Mouse (Mus musculus): ENCODE results near the gene Tbrg4.
"Not testable (repeated sequence)": the region's sequence is repeated elsewhere in the genome, so short reads cannot be mapped to it uniquely, and the experiment has no call there.

Tbrg4 gene

DNA sequence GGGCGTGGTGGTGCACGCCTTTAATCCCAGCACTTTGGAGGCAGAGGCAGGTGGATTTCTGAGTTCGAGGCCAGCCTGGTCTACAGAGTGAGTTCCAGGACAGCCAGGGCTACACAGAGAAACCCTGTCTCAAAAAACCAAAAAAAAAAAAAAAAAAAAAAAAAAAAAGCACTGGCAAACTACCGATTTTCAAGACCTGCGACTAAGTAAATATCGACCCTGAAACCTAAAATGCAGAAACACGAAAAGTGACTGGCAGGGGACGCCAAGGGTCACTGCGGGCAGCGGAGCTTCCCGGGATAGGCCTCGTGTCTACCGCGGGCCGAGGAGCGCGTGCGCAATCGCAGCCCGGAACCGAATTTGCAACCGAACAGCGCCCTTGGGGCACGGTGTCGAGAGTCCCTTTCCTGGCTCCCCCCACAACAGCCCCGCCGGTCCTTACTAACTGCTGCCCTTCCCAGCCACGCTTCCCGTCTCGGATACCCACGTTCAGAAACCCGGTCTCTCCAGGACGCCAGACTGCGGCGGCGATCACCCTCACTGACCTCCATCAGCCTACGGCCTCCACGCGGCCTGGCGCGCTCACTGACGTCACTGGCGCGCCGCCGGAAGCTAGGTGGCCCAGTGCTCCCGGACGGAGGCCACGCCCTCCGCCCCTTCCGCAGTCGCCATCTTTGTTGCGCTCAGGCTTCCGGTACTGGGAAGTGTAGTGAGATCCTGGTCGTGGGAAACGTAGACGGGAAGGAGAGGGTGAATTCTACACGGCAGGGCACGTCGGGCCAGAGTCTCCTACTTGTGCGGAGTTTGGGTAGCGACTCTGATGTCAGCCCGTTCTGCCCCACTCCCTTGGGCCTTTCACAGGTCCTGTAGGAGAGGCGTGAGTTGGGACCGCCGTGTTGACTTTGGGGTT lies at the start of gene Tbrg4:
Gene Tbrg4 (minus strand): TSS at position 590 of the 910 bp plus-strand sequence.
- DNase-seq (ENCODE audit: low spot score): peak; percentile 85

DNA sequence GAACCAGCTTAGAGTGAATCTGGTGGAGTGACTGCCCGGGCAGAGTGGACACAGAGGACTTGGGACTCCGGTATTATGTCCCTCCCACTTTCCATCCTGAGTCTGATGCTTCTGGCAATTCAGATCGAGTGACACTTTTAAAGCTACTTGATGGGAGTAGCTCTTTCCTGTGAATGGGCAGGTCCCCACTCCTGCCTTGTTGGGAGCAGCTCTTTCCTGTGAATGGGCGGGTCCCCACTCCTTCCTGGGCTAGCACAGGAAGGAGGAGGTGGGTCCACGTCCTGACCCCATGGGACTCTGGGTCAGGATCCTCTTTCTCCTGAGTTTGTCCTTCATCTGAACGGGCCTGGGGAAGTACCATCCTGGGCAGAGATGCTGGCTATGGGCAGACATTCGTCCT lies 49.5 kb upstream of the Tbrg4 start:
- DNase-seq (ENCODE audit: low spot score): no peak

DNA sequence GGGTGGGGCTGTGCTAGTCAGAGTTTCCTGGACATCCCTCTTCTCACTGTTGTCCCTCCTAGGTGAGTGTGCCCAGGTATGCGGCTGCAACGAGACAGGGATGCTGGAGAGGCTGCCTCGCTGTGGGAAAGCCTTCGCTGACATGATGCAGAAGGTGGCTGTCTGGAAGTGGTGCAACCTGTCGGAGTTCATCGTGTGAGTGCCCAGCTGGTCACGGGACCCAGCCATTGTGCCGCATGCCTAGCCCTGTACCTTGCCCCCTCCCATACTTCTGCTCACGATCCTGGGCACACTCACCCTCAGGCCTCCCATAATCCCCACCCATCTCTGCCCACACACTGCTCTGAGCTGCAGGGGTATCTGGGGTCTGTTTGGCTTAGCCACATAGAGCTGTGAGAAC lies 48.8 kb upstream of the Tbrg4 start:
- DNase-seq (ENCODE audit: low spot score): no peak

DNA sequence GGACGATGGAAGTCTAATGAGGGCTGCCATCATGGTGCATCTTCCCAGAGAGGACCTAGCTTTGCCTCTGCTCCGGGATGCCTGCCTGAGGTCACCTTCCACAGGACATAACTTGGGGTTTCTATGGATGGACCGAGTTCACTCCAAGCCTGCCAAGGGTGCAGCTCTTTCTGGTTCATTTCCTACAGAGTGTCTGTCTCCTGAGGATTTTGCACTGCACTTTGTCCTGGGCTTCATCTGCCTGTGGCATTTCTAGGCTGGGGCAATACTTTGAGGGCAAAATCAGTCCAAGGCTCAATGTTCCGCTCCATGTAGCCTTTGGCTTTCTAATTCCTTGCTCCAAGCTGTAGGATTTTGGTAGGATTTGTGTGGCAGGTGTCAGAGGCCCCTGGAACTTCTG lies 45.0 kb upstream of the Tbrg4 start:
- DNase-seq (ENCODE audit: low spot score): no peak

DNA sequence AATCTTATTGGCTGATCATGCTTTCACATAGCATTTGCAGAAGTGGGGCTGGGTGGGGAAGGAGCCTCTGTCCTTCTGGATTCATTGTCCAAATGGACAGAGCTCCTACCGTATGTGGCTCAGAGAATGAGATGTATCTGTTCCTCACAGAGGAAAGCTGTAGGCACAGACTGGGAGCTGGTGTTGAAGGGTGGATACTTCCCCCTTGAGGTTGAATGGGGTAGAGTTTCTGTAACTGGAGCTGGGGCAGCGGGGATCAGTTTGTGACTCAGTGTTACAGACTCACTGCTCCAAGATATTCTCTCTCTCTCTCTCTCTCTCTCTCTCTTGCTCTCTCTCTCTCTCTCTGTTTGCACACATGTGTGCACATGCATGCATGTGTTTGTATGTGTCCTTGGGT lies 44.2 kb upstream of the Tbrg4 start:
- no peak for DNase-seq (ENCODE audit: low spot score)

DNA sequence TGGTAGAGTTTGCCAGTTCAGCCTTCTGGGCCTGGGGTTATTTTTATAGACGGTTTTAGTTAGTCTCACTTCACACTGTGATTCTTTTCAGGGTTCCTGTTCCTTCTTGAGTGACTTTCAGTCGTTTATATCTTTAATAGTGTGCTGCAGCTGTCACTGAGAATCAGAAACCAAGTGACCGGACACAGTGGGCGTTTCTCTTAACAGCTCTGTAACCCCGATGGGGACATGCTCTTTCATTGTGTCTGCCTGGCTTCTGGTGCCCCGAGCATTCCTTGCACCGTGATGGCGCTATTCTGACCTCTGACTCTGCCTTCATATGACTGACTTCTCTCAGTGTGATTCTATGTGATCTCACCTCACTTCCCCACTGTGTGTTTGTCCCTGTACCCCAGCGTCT lies 43.2 kb upstream of the Tbrg4 start:
- DNase-seq (ENCODE audit: low spot score): no peak

DNA sequence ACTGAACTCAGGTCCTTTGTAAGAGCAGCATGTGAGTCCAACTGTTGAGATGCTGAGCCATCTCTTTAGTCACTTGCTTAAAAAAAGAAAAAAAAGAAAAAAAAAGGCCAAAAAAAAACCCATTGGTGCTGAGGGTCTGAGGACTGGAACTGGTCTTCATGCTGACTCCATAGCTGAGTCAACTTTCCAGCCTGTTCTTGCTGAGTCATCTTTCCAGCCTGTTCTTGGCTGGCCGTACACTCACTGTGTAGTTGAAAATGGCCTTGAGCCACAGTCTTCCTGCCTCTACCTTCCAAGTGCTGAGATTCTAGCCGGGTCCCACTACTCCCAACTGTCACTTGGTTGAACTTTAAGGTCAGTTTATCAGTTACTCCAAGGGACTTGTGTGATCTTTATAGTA lies 40.8 kb upstream of the Tbrg4 start:
- no peak for DNase-seq (ENCODE audit: low spot score)

DNA sequence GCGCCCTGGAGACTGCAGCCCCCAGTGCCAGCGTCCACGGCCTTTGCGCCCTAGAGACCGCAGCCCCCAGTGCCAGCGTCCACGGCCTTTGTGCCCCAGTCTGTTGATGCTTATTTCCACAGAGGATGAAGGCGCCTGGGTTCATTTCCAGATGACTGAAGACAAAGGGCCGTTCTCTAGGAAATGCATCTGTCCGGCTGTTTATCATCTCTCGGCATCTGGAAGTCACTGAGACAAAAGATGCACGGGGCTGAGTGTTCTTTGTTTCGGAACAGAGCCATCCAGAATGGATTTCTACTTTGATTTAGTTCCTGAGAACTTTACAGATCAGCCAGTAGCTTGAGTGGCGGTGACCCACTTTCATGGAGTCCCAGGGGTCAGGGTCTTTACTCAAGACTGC lies 35.3 kb upstream of the Tbrg4 start:
- no peak for DNase-seq (ENCODE audit: low spot score)

DNA sequence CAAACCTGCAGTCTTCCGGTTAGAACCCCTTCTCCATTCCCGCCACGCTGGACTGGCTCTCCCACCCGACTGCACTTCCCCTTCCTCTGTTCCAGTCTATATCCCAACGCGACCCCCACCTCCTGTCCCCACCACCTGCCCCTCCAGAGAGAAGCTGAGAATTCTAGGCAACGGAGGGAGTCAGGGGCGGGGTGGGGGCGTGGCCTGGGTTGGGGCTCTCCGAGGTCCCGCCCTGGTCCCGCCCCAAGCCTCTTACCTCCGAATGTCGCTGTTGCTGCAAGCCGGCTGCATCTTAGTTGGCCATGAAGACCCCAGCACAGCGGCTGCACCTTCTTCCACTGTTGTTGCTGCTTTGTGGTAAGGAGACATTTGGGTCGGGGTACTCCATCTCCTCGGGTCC lies 32.4 kb upstream of the Tbrg4 start, which contains the start of gene Ramp3:
Gene Ramp3 (plus strand): TSS at position 251 of the 400 bp plus-strand sequence.
- DNase-seq (ENCODE audit: low spot score): no peak

DNA sequence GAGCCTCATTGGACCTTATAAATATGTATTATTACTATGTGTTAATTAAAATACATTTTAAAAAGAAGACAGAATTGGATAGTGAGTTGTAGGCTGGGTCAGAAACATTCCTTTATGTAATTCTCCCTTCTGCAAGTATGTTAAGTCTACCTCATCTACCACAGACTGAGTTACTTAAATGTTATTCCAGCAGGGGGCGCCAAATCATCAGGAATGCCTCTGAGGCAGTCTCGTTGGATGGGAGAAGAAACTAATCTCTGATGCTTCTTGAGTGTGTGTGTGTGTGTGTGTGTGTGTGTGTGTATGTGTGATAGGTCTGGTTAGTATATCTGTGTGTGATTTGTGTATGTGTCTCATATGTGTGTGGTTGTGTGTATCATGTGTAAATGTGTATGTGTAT lies 29.0 kb upstream of the Tbrg4 start:
- DNase-seq (ENCODE audit: low spot score): peak; percentile 24

DNA sequence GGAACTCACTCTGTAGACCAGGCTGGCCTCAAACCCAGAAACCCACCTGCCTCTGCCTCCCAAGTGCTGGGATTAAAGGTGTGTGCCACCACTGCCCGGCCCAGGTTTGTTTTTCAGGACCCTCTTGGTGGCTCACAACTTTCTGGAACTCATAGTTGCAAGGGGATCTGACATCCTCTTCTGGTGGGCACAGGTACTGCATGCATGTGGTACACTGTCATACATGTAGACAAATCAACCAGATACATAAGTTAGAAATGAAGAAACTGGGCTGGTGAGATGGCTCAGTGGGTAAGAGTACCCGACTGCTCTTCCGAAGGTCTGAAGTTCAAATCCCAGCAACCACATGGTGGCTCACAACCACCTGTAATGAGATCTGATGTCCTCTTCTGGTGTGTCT lies 27.1 kb upstream of the Tbrg4 start:
- DNase-seq (ENCODE audit: low spot score): not testable (repeated sequence)

DNA sequence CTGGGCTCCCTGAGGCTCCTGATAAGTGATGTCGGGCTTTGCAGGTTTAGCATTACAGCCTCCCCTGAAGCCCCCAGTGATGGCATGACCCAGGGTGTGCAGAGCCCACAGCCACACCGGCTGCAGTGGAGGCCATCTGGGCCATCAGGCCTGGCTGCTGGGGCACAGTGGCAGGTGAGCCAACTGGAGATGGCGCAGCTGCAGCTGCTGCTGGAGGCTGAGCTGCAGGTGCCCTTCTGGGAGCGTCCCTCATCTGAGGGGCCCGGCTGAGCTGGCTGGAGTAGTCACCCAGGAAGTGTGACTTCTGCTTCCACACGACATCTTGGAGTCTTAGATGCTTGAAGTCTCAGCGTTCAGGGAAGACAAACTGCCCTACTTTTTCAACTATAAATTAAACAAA lies 24.7 kb upstream of the Tbrg4 start:
- DNase-seq (ENCODE audit: low spot score): no peak

DNA sequence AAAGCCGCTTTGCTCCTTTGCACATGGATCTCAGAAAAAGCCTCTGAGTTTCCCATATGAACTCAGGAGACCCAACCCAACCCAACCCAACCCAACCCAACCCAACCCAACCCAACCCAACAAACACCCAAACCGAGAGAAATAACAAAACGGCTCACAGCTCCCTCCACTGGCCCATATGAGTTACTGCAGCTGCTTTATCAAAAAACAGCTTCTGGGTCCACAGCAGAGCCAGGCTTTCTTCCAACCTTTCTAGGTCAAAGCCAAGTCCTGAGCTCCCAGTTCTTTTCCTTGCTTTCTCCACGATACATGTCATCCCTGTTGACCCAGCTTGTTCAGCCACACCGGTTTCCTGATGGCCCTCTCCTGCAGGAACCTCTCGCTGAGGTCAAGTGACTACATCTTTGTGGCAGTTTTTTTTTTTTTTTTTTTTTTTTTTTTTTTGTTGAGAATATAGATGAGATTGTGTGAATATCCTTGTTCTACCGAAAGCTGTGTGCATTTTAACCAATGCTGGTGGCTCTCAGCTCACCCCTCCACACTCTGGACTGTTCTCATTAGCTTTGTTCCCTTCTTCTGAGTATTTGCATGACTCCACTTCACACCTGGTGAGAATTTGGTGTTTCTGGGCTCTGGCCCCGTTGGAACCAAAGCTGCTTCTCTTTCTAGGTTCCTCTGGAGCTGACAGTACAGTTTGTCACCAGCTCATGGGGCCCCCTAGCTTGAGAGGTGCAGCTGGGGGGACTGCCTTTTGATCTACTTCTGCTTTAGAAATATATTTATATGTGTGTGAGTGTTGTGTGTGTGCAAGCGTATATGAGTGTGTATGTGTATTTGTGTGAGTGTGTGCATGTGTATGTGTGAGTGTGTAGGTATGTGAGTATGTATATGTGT lies 22.2 kb upstream of the Tbrg4 start:
- no peak for DNase-seq (ENCODE audit: low spot score)

DNA sequence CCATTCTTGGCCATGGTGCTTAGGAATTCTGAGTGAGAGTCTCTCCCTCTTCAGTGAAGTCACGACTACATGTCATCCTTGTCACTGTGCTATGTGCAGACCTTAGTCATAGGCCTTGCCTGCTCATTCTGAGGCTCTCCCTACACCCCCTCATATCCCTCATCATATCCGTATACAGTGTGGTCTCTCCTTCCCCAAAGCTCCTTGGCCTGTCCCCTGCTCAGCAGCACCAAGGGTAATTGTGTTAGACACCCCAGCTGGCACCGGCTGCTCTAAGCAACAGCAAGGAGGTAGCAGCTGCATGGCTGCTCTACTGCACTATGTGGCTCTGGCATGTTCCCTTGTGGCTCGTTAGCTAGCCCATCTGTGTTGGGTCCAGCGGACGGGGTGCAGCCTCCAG lies 18.7 kb upstream of the Tbrg4 start:
- no peak for DNase-seq (ENCODE audit: low spot score)

DNA sequence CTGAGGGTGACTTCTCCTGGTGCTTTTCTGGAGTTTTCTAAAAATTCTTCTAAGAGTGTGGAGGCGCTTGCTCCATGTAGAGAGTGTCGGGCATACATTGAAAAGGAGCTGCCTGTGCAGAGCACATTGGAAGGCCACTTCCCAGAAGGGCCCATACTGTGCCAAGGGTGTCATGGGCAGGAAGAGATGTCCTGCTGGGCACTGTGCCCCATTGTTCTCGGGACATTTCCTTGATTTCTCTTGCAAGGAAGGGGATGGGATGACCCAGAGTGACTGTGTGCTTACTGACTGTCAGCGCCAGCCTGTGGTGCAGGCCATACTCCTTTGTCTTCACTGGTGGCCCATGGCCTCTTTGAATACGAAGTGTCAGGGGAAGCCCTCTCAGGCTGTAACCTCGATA lies 13.2 kb upstream of the Tbrg4 start:
- DNase-seq (ENCODE audit: low spot score): no peak

DNA sequence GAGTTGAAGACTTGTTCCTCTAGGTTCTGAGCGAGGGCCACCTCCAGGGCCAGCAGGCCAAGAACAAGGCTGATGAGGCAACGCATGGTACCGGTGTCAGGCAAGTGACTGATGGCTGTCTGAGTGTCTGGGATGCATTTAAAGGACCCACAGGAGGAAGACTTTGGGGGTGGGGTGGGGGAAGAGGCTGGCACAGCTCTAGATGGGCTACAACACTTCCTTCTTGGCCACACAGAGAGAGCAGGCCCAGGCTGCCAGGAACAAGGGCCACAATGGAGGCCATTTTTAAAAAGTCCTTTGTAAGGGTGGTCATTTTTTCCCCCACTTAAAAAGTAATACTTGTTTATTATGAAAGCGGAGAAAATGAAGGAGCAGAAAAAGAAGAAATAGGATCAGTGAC lies 12.7 kb upstream of the Tbrg4 start, which contains the start of gene Wap:
Gene Wap (minus strand): TSS at position 101 of the 400 bp plus-strand sequence.
- no peak for DNase-seq (ENCODE audit: low spot score)

DNA sequence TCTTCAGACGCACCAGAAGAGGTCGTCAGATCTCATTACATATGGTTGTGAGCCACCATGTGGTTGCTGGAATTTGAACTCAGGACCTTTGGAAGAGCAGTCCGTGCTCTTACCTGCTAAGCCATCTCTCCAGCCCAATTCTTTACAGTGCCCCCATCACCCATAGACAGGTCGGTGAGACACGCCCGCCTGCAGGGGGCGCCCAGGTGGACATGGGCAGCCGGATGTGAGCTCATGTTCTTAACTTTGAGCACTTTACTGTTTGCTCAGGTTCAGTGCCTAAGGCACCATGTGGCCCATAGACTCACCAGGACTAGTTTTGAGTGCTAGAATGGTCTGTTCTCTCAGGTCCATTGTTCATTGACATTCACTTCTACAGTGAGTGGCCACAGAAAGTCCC lies 10.3 kb upstream of the Tbrg4 start:
- no peak for DNase-seq (ENCODE audit: low spot score)

DNA sequence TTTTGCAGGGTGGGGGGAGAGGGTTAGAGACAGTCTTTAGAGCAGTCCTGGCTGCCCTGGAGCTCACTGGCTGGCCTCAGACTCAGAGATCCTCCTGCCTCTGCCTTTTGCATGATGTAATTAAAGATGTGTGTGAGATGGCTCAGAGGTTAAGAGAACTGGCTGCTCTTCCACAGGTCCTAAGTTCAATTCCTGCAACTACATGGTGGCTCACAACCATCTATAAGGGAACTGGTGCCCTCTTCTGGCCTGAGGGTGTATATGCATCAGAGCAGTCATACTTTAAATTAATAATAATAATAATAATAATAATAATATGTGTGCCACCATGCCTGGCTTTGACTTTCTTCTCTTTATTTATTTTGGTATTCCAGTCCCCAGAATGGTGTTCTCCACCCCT lies 3.8 kb upstream of the Tbrg4 start:
- DNase-seq (ENCODE audit: low spot score): no peak

DNA sequence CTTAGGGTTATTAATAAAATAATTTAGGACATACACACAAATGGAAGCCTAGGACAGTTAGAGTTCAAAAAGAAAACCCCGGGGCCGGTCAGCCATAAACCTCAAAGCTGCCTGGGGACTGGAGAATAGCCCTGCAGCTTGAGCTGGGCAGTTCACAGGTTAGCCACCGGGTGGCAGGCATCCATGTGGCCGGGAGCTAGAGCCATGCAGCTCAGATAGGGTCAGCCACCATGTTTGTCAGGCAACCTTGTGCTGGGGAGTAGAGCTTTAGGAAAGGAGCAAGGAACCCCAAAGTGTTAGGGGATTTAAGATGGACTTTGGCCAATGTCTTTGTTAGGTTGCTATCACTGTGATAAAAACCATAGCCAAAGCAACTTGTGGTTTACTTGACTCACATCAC lies 2.7 kb upstream of the Tbrg4 start:
- no peak for DNase-seq (ENCODE audit: low spot score)

DNA sequence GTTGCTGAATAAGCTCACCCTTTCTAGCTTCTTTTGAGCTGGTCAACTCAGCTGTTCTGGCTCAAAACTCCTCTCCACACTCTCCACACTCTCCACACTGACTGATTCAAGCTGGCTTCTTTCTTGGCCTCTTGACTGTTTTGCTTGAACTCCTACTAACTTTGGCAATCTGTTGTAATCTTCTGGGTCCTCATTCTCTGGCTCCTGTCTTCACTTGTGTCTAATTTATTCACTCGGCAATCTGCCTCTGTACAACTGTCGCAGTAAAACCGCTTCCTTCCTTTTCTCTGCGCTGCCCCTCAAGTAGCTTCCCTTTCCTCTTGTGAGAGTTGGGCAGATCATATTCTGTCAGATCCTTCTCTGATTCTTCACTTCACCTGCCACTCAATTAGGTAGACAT lies 1.9 kb upstream of the Tbrg4 start:
- no peak for DNase-seq (ENCODE audit: low spot score)

DNA sequence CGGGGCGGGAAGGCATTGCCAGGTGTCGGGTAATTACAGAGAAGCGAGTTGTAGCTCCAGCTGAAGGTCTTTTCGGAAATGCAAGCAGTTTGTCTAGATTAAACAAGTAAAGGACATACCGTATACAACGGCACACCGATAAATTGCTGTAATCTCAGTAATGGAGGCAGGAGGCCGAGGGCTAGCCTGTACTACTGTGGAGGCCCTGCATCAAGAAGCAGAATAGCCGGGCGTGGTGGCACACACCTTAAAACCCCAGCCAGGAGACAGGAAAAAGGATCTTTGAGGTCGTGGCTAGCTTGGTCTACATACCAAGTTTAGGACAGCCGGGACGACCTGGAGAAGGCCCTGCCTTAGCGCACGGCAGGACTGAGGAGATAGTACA lies 513 bp upstream of the Tbrg4 start:
- DNase-seq (ENCODE audit: low spot score): no peak

DNA sequence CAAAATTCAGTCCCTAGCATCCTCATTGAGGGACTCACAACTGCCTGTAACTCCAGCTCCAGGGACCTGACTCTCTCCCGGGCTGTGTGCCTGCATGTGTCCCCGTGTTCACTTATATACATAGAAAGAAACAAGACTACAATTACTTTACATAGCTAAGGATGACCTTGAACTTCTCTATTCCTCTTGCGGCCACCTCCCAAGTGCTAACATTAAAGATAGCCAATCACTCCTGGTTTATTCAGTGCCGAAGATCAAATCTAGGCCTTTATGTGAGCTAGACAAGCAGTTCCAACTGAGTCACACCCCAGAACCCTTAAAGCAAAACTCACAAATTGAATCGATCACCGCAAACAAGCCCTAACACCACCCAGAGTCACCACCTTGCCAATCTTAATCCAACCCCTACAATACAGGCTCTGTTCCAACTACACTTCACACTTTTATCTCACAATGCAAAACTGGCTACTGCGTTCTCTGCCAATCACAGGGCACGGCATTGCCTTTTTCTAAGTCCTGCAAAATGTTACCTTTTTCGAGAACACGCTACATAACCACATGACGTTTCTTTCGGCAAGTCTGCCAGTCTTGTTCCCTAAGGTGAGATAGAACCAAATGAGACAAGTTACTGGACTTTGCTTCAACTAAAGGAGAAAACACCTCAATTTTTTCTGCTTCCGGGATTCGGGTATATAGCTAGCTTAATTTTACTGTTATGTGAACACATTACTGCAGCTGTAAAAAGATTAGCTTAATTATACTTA lies 1.1 kb downstream of the Tbrg4 start:
- no peak for DNase-seq (ENCODE audit: low spot score)
